Mouse (Mus musculus): ENCODE measurements around the gene Rasal1. TPM values are rescaled to one million over a fixed set of nuclear protein-coding genes. Genes with fewer than 3 reads are reported as not detected.

Rasal1 gene
- polyA plus RNA-seq, 1 experiment from 2014 or later = not detected

DNA sequence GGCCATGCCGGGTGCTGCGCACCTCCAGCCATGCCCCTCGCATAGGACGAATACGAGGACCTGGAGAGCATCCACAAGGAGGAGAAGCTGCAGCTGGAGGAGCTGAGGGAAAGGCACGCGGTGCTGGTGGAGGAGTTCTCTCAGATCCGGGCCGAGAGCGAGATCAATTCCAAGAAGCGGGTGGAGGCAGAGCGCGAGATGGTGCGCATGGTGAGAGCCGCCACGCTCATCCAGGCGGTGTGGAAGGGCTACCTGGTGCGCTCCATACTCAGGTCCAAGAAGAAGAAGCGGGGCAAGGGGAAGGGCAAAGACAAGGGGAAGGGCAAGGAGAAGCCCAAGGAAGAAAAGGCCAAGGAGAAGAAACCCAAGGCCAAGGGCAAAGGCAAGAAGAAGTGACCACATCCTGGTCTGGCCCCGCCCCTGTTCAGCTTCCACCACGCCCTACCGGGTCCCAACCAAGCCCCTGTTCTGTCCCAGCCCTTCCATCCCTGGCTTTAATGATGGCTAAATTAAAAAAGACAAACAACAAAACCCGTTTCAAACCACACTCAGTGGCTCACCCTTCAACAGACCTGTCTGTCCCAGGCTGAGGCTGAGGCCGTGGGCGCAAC lies 41.9 kb upstream of the Rasal1 start:
- no peak overlapping the region for H3K9ac ChIP-seq (ENCODE audit: low read length)
- H3K4me3 ChIP-seq (ENCODE audit: low read depth, low read length) = no peak overlapping the region
- no peaks in the 10 kb centered on the region for H3K36me3 ChIP-seq (ENCODE audit: control insufficient read depth, insufficient read depth, low read length)
- ATAC-seq (replicated peaks; ENCODE audit: low FRiP score) = no peak
- H3K27ac ChIP-seq (ENCODE audit: low read depth, low read length) = no peak overlapping the region
- peaks cover 6% of the 10 kb centered on the region; the same call in 1 of the 2 replicates for H3K4me1 ChIP-seq (replicated peaks; ENCODE audit: control insufficient read depth, insufficient read depth, low read length)
- no peak overlapping the region for H3K4me2 ChIP-seq (ENCODE audit: low read depth, low read length, severe bottlenecking)
- H3K9me3 ChIP-seq (ENCODE audit: control insufficient read depth, low read length) = no peaks in the 10 kb centered on the region
- 74% methylated on average over 25 of the region's 25 CpGs for WGBS
- no peak for DNase-seq (ENCODE audit: low spot score)
- H3K27me3 ChIP-seq (ENCODE audit: control insufficient read depth, insufficient read depth, low read length) = no peaks in the 10 kb centered on the region

DNA sequence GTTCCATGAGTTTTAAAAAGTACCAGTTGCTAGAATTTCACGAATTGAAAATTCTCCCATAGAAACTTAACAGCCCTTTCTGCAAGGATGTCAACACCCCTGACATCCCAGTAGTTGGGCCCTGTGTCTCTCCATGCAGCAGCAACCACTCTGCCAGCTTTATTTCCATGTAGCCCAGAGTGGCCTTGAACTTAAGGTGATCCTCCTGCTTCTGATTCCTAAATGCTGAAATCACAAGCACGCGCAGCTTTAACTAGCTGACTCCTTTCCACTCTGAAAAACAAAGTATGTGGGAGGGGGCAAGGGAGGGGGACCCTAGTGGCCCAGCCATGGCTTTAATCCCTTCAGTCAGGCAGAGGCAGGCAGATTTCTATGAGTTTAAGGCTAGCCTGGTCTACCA lies 41.3 kb upstream of the Rasal1 start:
- Histone ChIP-seq H3K9ac (ENCODE audit: low read length) (no peak overlapping the region), H3K4me1 (replicated peaks; ENCODE audit: control insufficient read depth, insufficient read depth, low read length) (peaks cover 7% of the 10 kb centered on the region; the same call in 1 of the 2 replicates), H3K36me3 (ENCODE audit: control insufficient read depth, insufficient read depth, low read length) (no peaks in the 10 kb centered on the region), H3K9me3 (ENCODE audit: control insufficient read depth, low read length) (no peaks in the 10 kb centered on the region), H3K27me3 (ENCODE audit: control insufficient read depth, insufficient read depth, low read length) (no peaks in the 10 kb centered on the region), H3K4me3 (ENCODE audit: low read depth, low read length) (no peak overlapping the region), H3K27ac (ENCODE audit: low read depth, low read length) (no peak overlapping the region), H3K4me2 (ENCODE audit: low read depth, low read length, severe bottlenecking) (no peak overlapping the region)
- ATAC-seq (replicated peaks; ENCODE audit: low FRiP score) (no peak), DNase-seq (ENCODE audit: low spot score) (no peak)
- 81% methylated on average over 3 of the region's 3 CpGs for WGBS

DNA sequence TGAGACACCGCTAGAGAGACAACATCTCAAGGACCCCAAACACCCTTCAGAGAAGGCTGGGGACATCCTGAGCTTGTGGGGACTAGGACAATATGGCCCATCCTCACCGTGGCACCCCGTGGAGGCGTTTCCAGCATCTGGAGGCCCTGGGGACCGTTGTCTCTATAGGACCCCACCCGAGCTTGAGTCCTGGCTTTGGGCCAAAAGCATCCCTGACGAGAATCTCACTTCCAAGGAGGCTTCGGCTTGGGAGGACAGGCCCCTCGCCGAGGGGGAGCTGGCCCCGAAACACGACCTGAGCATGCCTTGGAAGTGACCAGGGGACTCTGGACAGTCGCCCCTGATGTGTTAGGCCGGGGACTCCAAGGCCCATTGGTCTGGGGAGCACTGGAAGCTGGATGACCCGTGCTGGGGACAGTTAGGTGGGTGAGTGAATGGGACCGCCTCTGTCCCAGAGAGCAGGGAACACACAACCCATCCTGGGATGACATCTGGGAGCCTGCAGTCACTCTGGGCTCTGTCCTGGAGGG lies 39.3 kb upstream of the Rasal1 start:
- H3K27me3 ChIP-seq (ENCODE audit: control insufficient read depth, insufficient read depth, low read length) = no peaks in the 10 kb centered on the region
- peaks cover 7% of the 10 kb centered on the region; the same call in 1 of the 2 replicates for H3K4me1 ChIP-seq (replicated peaks; ENCODE audit: control insufficient read depth, insufficient read depth, low read length)
- ATAC-seq (replicated peaks; ENCODE audit: low FRiP score) = no peak
- DNase-seq (ENCODE audit: low spot score) = no peak
- H3K27ac ChIP-seq (ENCODE audit: low read depth, low read length) = no peak overlapping the region
- no peaks in the 10 kb centered on the region for H3K36me3 ChIP-seq (ENCODE audit: control insufficient read depth, insufficient read depth, low read length)
- no peak overlapping the region for H3K4me2 ChIP-seq (ENCODE audit: low read depth, low read length, severe bottlenecking)
- H3K9ac ChIP-seq (ENCODE audit: low read length) = no peak overlapping the region
- H3K4me3 ChIP-seq (ENCODE audit: low read depth, low read length) = no peak overlapping the region
- WGBS = 89% methylated on average over 16 of the region's 16 CpGs
- H3K9me3 ChIP-seq (ENCODE audit: control insufficient read depth, low read length) = no peaks in the 10 kb centered on the region

DNA sequence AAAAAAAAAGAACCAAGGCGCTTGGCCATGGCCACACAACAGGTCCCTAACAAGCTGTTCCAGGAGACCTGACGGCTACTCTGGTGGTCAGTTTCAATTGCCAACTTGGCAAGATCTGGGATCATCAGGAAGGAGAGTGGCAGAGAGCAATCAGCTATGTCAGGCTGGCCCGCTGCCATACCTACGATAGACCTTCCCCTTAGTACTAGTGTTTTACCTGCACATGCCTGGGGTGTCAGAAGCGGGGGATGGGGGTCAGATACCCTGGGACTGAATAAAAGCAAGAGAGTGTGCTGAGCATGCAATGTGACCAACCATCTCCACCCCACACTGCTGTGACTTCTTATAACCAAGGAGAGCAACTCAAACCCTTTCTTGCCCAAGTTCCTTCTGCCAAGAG lies 37.7 kb upstream of the Rasal1 start:
- Histone ChIP-seq H3K36me3 (ENCODE audit: control insufficient read depth, insufficient read depth, low read length) (peaks cover under 1% of the 10 kb centered on the region; the same call in 1 of the 2 replicates), H3K4me1 (replicated peaks; ENCODE audit: control insufficient read depth, insufficient read depth, low read length) (peaks cover 4% of the 10 kb centered on the region; the same call in 1 of the 2 replicates), H3K4me3 (ENCODE audit: low read depth, low read length) (no peak overlapping the region), H3K27ac (ENCODE audit: low read depth, low read length) (no peak overlapping the region), H3K27me3 (ENCODE audit: control insufficient read depth, insufficient read depth, low read length) (no peaks in the 10 kb centered on the region), H3K9me3 (ENCODE audit: control insufficient read depth, low read length) (peaks cover 3% of the 10 kb centered on the region), H3K4me2 (ENCODE audit: low read depth, low read length, severe bottlenecking) (no peak overlapping the region; the same call in 1 of the 2 replicates), H3K9ac (ENCODE audit: low read length) (no peak overlapping the region; the same call in 1 of the 2 replicates)
- WGBS = 92% methylated on average over 5 of the region's 5 CpGs
- ATAC-seq (replicated peaks; ENCODE audit: low FRiP score) = no peak
- no peak for DNase-seq (ENCODE audit: low spot score)

DNA sequence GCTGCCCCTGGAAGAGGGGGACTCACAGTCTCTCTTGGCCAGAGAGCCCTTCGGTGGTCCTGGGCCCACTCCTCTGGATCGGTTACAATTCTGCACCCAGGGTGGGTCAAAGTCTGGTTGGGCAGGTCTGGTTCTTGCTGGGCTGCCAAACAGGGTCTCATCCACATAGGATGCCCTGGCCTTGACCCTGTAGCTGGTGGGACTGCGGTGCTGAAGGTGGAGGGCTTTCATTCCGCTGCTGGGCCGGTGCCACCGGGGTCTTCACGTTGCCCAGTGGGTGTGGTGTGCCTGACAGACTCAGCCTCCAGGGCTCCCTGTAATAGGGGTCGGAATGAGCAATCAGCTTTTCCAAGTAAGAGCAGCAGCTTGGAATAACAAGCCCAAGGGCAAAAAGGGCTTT lies 37.2 kb upstream of the Rasal1 start:
- H3K27me3 ChIP-seq (ENCODE audit: control insufficient read depth, insufficient read depth, low read length) = no peaks in the 10 kb centered on the region
- H3K27ac ChIP-seq (ENCODE audit: low read depth, low read length) = no peak overlapping the region

DNA sequence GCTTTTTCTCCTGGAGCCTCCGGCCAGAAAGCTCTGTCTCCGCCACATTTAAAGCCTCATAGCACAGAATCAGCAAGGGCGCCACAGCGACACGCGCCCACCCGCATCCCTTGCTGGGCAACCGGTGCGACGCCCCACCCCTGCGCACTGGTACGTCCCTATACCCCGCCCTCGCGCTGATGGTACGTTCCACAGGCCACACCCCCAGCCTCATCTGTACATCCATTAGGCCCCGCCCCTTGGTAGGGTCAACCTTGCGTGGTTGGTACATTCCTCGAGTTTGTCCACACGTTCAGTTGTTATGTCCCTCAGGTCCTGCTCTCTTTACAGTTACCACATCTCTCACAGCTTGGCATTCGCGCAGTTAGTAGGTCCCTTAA lies 36.2 kb upstream of the Rasal1 start, which contains the start of the genes Rita1 and Ddx54:
Rita1 (minus strand) TSS at position 148 of the 380 bp plus-strand sequence.
Ddx54 (plus strand) TSS at position 298 of the 380 bp plus-strand sequence.
- Histone ChIP-seq H3K27ac (ENCODE audit: low read depth, low read length) (peak within 1 kb of the TSS; percentile 71; the same call in 1 of the 2 replicates), H3K4me2 (ENCODE audit: low read depth, low read length, severe bottlenecking) (peak within 1 kb of the TSS; percentile 65), H3K9ac (ENCODE audit: low read length) (peak within 1 kb of the TSS; percentile 67), H3K27me3 (ENCODE audit: control insufficient read depth, insufficient read depth, low read length) (no peaks in the 10 kb centered on the region), H3K9me3 (ENCODE audit: control insufficient read depth, low read length) (peaks cover 5% of the 10 kb centered on the region), H3K4me3 (ENCODE audit: low read depth, low read length) (peak within 1 kb of the TSS; percentile 70), H3K36me3 (ENCODE audit: control insufficient read depth, insufficient read depth, low read length) (peaks cover 8% of the 10 kb centered on the region), H3K4me1 (replicated peaks; ENCODE audit: control insufficient read depth, insufficient read depth, low read length) (peaks cover 4% of the 10 kb centered on the region; the same call in 1 of the 2 replicates)
- peak; percentile 97 for DNase-seq (ENCODE audit: low spot score)
- peak; percentile 88 for ATAC-seq (replicated peaks; ENCODE audit: low FRiP score)
- 0% methylated on average over 22 of the region's 22 CpGs for WGBS

More for the DNA sequence above, 37.2 kb upstream of the Rasal1 start:
- peaks cover 4% of the 10 kb centered on the region; the same call in 1 of the 2 replicates for H3K36me3 ChIP-seq (ENCODE audit: control insufficient read depth, insufficient read depth, low read length)
- peak overlapping the region; percentile 70 for H3K4me3 ChIP-seq (ENCODE audit: low read depth, low read length)
- H3K9ac ChIP-seq (ENCODE audit: low read length) = peak overlapping the region; percentile 67
- H3K4me1 ChIP-seq (replicated peaks; ENCODE audit: control insufficient read depth, insufficient read depth, low read length) = peaks cover 4% of the 10 kb centered on the region; the same call in 1 of the 2 replicates
- H3K9me3 ChIP-seq (ENCODE audit: control insufficient read depth, low read length) = peaks cover 5% of the 10 kb centered on the region
- DNase-seq (ENCODE audit: low spot score) (no peak), ATAC-seq (replicated peaks; ENCODE audit: low FRiP score) (no peak)
- 57% methylated on average over 8 of the region's 8 CpGs for WGBS
- peak overlapping the region; percentile 65 for H3K4me2 ChIP-seq (ENCODE audit: low read depth, low read length, severe bottlenecking)

DNA sequence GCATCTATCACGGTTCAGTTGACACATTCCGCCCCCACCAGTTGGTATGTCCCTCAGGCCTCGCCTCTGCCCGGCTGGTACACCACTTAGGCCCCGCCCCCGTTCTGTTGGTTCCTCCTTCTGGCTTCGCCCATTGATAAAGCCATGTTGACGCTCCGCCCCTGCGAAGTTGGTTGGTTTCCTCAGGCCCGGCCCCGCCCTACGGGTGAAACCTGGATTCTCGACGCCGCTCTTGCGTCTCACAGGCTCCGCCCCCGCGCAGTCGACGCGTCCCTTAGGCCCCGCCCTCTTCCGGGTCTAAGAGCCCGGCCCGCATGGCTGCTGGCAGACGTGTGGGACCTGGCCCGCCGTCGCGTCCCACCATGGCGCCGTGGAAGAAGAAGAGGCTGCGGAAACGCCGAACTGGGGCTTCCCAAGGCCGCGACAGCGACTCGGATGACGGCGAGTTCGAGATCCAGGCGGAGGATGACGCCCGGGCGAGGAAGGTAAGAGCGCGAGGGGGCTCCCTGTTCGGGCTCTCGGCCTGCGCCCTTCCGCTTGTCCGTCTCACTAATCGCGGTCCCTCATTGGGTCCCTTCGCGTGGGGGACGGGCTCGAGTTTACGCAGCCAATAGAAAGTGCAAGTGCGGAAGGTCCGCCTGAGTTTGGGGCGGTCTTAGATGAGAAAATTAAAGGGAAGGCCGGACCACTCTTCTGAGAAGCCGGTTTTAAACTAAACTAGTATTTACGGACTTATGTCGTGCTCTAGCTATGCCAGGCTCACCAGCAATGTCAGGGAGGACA lies 35.6 kb upstream of the Rasal1 start:
- H3K27ac ChIP-seq (ENCODE audit: low read depth, low read length) = peak overlapping the region; percentile 71; the same call in 1 of the 2 replicates
- peaks cover 4% of the 10 kb centered on the region; the same call in 1 of the 2 replicates for H3K4me1 ChIP-seq (replicated peaks; ENCODE audit: control insufficient read depth, insufficient read depth, low read length)
- H3K9ac ChIP-seq (ENCODE audit: low read length) = peak overlapping the region; percentile 67
- peaks cover 8% of the 10 kb centered on the region for H3K36me3 ChIP-seq (ENCODE audit: control insufficient read depth, insufficient read depth, low read length)
- peak overlapping the region; percentile 70 for H3K4me3 ChIP-seq (ENCODE audit: low read depth, low read length)
- ATAC-seq (replicated peaks; ENCODE audit: low FRiP score) (peak; percentile 93), DNase-seq (ENCODE audit: low spot score) (peak; percentile 100)
- peaks cover 5% of the 10 kb centered on the region for H3K9me3 ChIP-seq (ENCODE audit: control insufficient read depth, low read length)
- peak overlapping the region; percentile 65 for H3K4me2 ChIP-seq (ENCODE audit: low read depth, low read length, severe bottlenecking)
- H3K27me3 ChIP-seq (ENCODE audit: control insufficient read depth, insufficient read depth, low read length) = no peaks in the 10 kb centered on the region
- WGBS = under 1% methylated on average over 69 of the region's 69 CpGs

DNA sequence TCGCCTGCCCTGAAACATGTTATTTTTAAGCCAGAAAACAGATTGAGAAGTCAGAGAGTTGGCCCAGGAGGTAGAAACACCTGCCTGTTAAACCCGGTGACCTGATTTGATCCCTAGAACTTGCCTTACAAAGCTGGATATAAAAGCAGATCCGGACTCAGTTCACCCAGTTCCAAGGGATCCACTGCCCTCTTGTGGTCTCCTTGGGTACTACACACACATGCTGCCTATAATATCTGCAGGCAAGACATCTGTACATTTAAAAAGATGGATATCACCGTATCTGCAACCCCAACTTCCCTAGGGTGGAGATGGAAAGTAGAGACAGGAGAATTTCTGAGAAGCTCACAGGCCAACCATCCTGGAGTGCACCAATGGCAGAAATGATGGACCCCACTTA lies 32.7 kb upstream of the Rasal1 start:
- peaks cover 8% of the 10 kb centered on the region for H3K36me3 ChIP-seq (ENCODE audit: control insufficient read depth, insufficient read depth, low read length)
- H3K4me1 ChIP-seq (replicated peaks; ENCODE audit: control insufficient read depth, insufficient read depth, low read length) = peaks cover 4% of the 10 kb centered on the region
- no peaks in the 10 kb centered on the region for H3K27me3 ChIP-seq (ENCODE audit: control insufficient read depth, insufficient read depth, low read length)
- peaks cover 5% of the 10 kb centered on the region for H3K9me3 ChIP-seq (ENCODE audit: control insufficient read depth, low read length)
- H3K4me2 ChIP-seq (ENCODE audit: low read depth, low read length, severe bottlenecking) = no peak overlapping the region
- no peak for DNase-seq (ENCODE audit: low spot score)
- no peak overlapping the region for H3K9ac ChIP-seq (ENCODE audit: low read length)
- no peak for ATAC-seq (replicated peaks; ENCODE audit: low FRiP score)
- no peak overlapping the region for H3K4me3 ChIP-seq (ENCODE audit: low read depth, low read length)
- 97% methylated on average over 4 of the region's 4 CpGs for WGBS
- no peak overlapping the region for H3K27ac ChIP-seq (ENCODE audit: low read depth, low read length)

All from forebrain, embryonic 11.5 days (tissue).